Mouse (Mus musculus) cortical plate, adult 2 months (tissue): Measurements from ENCODE around the gene Eml2.

Source experiments
- CTCF ChIP-seq: fragments of 200-500 bp; IDR thresholded peaks from 2 replicates; pipeline ENCODE4 v1.5.1; 2011; ENCODE audit warnings: mild to moderate bottlenecking, control low read depth, low read length; ENCODE audit not compliant: insufficient read depth; ENCODE audit errors: extremely low read depth
- POLR2A ChIP-seq: fragments of 200-500 bp; IDR thresholded peaks from 2 replicates; pipeline ENCODE4 v1.6.1; 2011; ENCODE audit warnings: mild to moderate bottlenecking, low read length, control low read depth; ENCODE audit not compliant: insufficient read depth; ENCODE audit errors: extremely low read depth

GRCm38 (mm10) chr7:19180862-19181429 lies 4.7 kb downstream of the Eml2 start:
- TF ChIP-seq CTCF (no peak), POLR2A (no peak)
